Mouse (Mus musculus): ENCODE measurements around the gene Sh3glb1. TPM values are rescaled to one million over a fixed set of nuclear protein-coding genes. Genes with fewer than 3 reads are reported as not detected.
"Not testable (repeated sequence)": the region's sequence is repeated elsewhere in the genome, so short reads cannot be mapped to it uniquely, and the experiment has no call there.

Sh3glb1 gene
- 93.4 and 106 TPM in 2 replicates for polyA plus RNA-seq (2015; fragmentation: Nextera tagmentation; extraction: Ambion mirVana)

GRCm38 (mm10) chr3:144719901-144720747 lies at the start of gene Sh3glb1:
TSS of gene Sh3glb1 (minus strand) at chr3:144720335.
- peak within 1 kb of the TSS; percentile 85 for H3K4me2 ChIP-seq (ENCODE audit: low read length)
- peak; percentile 87 for ATAC-seq
- H3K4me1 ChIP-seq (replicated peaks; ENCODE audit: control insufficient read depth, insufficient read depth, low read length), result peaks cover 20% of the 10 kb centered on the region
- H3K27me3 ChIP-seq (replicated peaks; ENCODE audit: control insufficient read depth, insufficient read depth, low read length), result no peaks in the 10 kb centered on the region
- H3K27ac ChIP-seq (ENCODE audit: low read length), result peak within 1 kb of the TSS; percentile 97
- no peaks in the 10 kb centered on the region for H3K36me3 ChIP-seq (ENCODE audit: control insufficient read depth, insufficient read depth)
- WGBS, result under 1% methylated on average over 48 of the region's 98 CpGs
- H3K4me3 ChIP-seq (replicated peaks; ENCODE audit: low read length), result peak within 1 kb of the TSS; percentile 88
- no peaks in the 10 kb centered on the region for H3K9me3 ChIP-seq (ENCODE audit: control insufficient read depth, low read length)
- peak within 1 kb of the TSS; percentile 94 for H3K9ac ChIP-seq (replicated peaks; ENCODE audit: low read depth, low read length)

DNA sequence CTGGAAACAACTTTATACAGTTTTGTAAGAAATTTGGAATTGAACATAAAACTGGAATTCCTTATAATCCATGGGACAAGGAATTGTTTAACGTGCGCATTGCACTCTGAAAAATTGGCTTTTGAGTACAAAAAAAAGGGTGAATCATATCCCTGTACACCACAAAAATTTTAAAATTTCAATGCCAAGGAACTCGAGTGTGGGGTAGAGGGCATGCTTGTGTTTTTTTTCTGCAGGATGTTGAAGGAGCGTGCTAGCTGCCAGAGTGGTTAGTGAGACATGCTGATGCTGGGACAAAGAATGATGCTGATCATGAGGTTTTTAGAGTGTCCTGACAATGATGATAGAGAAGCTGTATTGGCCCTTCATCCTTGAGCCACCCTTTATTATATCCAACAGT lies 45.0 kb upstream of the Sh3glb1 start:
- no peak for ATAC-seq
- no peak overlapping the region for H3K9ac ChIP-seq (replicated peaks; ENCODE audit: low read depth, low read length)
- H3K4me2 ChIP-seq (ENCODE audit: low read length), result no peak overlapping the region
- no peaks in the 10 kb centered on the region for H3K9me3 ChIP-seq (ENCODE audit: control insufficient read depth, low read length)
- no peaks in the 10 kb centered on the region for H3K27me3 ChIP-seq (replicated peaks; ENCODE audit: control insufficient read depth, insufficient read depth, low read length)
- no peaks in the 10 kb centered on the region for H3K4me1 ChIP-seq (replicated peaks; ENCODE audit: control insufficient read depth, insufficient read depth, low read length)
- H3K4me3 ChIP-seq (replicated peaks; ENCODE audit: low read length), result no peak overlapping the region
- H3K36me3 ChIP-seq (ENCODE audit: control insufficient read depth, insufficient read depth), result no peaks in the 10 kb centered on the region
- WGBS, result 88% methylated on average over 4 of the region's 4 CpGs
- H3K27ac ChIP-seq (ENCODE audit: low read length), result no peak overlapping the region

GRCm38 (mm10) chr3:144761454-144761853 lies 41.3 kb upstream of the Sh3glb1 start:
- Histone ChIP-seq H3K4me3 (replicated peaks; ENCODE audit: low read length) (no peak overlapping the region), H3K9me3 (ENCODE audit: control insufficient read depth, low read length) (no peaks in the 10 kb centered on the region), H3K27me3 (replicated peaks; ENCODE audit: control insufficient read depth, insufficient read depth, low read length) (no peaks in the 10 kb centered on the region), H3K9ac (replicated peaks; ENCODE audit: low read depth, low read length) (no peak overlapping the region), H3K4me1 (replicated peaks; ENCODE audit: control insufficient read depth, insufficient read depth, low read length) (no peaks in the 10 kb centered on the region), H3K27ac (ENCODE audit: low read length) (no peak overlapping the region), H3K4me2 (ENCODE audit: low read length) (no peak overlapping the region), H3K36me3 (ENCODE audit: control insufficient read depth, insufficient read depth) (no peaks in the 10 kb centered on the region)
- ATAC-seq, result no peak
- 83% methylated on average over 6 of the region's 6 CpGs for WGBS

DNA sequence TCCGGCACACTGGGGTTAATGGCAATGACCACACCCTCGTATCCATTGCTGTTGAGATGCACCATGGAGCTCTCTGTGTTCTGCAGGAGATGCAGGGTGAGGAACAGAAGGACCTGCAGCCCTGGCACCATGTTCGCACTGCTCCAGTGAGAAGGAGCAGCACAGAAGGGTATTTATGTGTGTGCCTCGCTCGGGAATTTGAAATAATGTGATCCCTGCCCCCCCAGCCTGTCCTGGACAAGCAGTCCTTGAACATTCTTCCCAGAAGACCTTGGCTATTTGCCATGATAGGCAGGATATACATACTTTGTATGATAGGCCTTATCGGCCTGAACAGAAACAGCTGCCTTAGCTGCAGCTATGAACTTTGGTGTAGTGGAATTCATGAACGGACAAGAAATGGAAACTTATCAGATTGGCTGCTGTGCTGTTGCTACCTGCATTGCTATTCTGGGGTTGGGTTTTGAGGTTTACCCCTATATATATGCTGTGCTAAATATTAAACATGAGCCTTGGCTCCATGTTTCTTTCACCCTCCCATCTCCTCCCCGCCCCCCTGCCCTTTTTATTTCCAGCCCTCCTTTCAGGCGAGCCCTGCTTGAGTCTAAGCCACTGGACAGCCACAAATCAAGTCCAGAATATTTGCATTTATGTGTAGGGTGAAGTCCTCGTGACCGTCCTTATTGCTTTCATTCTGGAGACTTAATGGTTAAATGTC lies 40.6 kb upstream of the Sh3glb1 start, which contains the start of gene Clca3a1:
Gene Clca3a1 (minus strand): TSS at position 386 of the 718 bp plus-strand sequence.
- WGBS, result 90% methylated on average over 10 of the region's 11 CpGs
- Histone ChIP-seq H3K27me3 (replicated peaks; ENCODE audit: control insufficient read depth, insufficient read depth, low read length) (no peaks in the 10 kb centered on the region), H3K9me3 (ENCODE audit: control insufficient read depth, low read length) (no peaks in the 10 kb centered on the region), H3K9ac (replicated peaks; ENCODE audit: low read depth, low read length) (no peak within 1 kb of the TSS), H3K4me1 (replicated peaks; ENCODE audit: control insufficient read depth, insufficient read depth, low read length) (no peaks in the 10 kb centered on the region), H3K36me3 (ENCODE audit: control insufficient read depth, insufficient read depth) (no peaks in the 10 kb centered on the region), H3K4me2 (ENCODE audit: low read length) (no peak within 1 kb of the TSS), H3K4me3 (replicated peaks; ENCODE audit: low read length) (no peak within 1 kb of the TSS), H3K27ac (ENCODE audit: low read length) (no peak within 1 kb of the TSS)
- ATAC-seq, result no peak

DNA sequence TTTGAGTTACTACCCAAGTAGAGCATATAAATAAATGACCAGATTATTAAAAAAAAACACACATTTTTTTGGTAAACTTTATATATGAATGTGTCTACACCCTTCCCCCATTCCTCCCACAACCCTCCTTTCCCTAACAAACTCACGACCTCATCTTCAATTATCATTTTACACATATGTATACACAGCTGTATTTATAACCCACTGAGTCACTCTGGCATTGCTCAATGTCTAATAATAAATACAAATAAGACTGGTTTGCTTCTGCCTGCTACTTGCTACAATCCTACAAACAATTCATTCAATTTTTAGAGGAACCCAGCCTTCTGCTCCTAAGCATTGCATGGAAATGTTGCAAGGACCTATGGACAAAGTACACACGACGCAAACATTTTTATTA lies 39.6 kb upstream of the Sh3glb1 start:
- no peaks in the 10 kb centered on the region for H3K9me3 ChIP-seq (ENCODE audit: control insufficient read depth, low read length)
- 90% methylated on average over 3 of the region's 3 CpGs for WGBS
- H3K36me3 ChIP-seq (ENCODE audit: control insufficient read depth, insufficient read depth), result no peaks in the 10 kb centered on the region
- H3K27ac ChIP-seq (ENCODE audit: low read length), result no peak overlapping the region
- H3K9ac ChIP-seq (replicated peaks; ENCODE audit: low read depth, low read length), result no peak overlapping the region
- ATAC-seq, result no peak
- no peak overlapping the region for H3K4me3 ChIP-seq (replicated peaks; ENCODE audit: low read length)
- no peaks in the 10 kb centered on the region for H3K27me3 ChIP-seq (replicated peaks; ENCODE audit: control insufficient read depth, insufficient read depth, low read length)
- no peak overlapping the region for H3K4me2 ChIP-seq (ENCODE audit: low read length)
- no peaks in the 10 kb centered on the region for H3K4me1 ChIP-seq (replicated peaks; ENCODE audit: control insufficient read depth, insufficient read depth, low read length)

DNA sequence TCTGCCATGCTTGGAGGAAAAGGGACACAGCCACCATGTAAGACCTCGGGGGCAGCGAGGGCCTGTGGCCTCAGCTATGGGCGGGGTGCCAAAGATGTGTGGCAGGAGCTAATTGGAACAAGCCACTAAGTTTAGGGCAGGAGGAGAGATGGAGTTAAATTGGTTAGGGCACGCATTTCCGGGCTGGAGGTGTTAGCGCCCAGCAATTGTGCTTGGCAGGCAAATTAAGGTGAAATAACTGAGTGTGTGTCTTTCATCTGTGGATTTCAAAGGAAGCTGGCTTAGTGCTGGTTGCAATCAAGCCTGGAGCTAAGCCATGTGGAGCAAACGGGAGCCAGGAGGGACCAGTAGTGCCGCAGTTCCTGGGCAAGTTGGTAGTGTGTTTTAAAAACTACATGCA lies 36.0 kb upstream of the Sh3glb1 start:
- H3K4me1 ChIP-seq (replicated peaks; ENCODE audit: control insufficient read depth, insufficient read depth, low read length); H3K9me3 ChIP-seq (ENCODE audit: control insufficient read depth, low read length); H3K9ac ChIP-seq (replicated peaks; ENCODE audit: low read depth, low read length); H3K27ac ChIP-seq (ENCODE audit: low read length); H3K27me3 ChIP-seq (replicated peaks; ENCODE audit: control insufficient read depth, insufficient read depth, low read length); H3K4me3 ChIP-seq (replicated peaks; ENCODE audit: low read length); H3K4me2 ChIP-seq (ENCODE audit: low read length); H3K36me3 ChIP-seq (ENCODE audit: control insufficient read depth, insufficient read depth): not testable (repeated sequence)
- WGBS, result 53% methylated on average over 8 of the region's 8 CpGs
- ATAC-seq, result peak; percentile 38; the same call in 1 of the 2 replicates

DNA sequence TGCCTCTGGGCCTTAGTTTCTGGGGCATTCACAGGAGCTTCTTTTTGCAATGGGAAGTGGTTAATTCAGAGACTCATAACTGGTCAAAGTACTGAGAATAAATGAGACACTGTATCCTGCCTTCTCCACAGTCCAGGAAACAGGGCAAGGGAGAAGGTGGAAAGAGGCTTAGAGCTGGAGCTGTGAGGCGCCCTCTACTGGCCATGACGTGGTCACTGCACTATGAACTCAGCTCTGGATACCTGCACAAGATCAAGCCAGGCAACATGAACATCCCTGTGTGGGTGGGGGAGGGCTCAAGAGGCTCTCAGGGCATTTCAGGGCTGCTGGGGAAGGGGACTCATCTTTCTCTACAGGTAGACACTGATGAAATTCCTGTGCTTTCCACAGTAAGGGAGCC lies 33.0 kb upstream of the Sh3glb1 start:
- Histone ChIP-seq H3K9me3 (ENCODE audit: control insufficient read depth, low read length) (no peaks in the 10 kb centered on the region), H3K9ac (replicated peaks; ENCODE audit: low read depth, low read length) (no peak overlapping the region), H3K36me3 (ENCODE audit: control insufficient read depth, insufficient read depth) (no peaks in the 10 kb centered on the region), H3K4me1 (replicated peaks; ENCODE audit: control insufficient read depth, insufficient read depth, low read length) (no peaks in the 10 kb centered on the region), H3K4me2 (ENCODE audit: low read length) (no peak overlapping the region), H3K27ac (ENCODE audit: low read length) (no peak overlapping the region), H3K27me3 (replicated peaks; ENCODE audit: control insufficient read depth, insufficient read depth, low read length) (no peaks in the 10 kb centered on the region), H3K4me3 (replicated peaks; ENCODE audit: low read length) (no peak overlapping the region)
- no peak for ATAC-seq
- 3% methylated on average over 2 of the region's 2 CpGs for WGBS

DNA sequence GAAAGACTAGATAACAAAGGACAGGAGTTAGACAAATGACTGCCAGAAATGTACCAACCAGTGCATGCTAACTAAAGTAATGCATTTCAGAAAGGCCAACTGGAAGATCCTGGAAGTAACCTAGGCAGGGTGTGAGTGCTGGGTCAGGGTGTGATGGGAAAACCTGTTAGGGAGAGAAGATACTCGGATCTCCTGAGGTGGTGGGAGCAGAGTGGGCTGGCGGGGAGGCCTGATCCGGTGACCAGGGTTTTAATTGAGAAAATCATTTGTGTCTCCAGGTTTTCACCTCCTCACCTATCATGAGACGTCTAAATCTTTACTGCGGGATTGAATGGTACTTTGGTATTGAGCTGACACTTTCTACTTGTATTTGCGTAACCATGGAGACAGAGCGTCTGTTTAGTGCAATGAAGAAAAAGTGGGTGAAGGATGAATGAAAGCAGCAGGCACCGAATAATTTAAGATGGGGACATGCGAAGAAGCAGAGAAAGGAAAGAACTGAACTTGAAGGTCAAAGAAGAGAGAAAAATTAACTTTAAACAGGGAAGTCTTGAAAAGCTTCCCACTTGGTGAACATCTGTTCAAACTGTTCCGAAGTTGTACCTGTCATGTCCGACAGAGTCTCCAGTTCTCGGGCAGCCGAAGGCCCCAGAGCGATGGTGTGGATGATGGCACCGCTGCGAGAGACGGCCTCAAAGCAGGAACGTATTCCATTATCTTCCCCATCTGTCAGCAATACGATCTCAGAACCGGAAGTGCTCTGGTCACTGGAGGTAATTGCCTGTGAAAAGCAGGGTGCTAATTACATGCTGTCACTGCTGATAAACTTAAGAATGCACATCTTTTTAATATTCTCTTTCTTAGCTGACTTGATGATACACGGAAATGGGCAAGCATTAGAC lies 29.2 kb upstream of the Sh3glb1 start:
- ATAC-seq, result peak; percentile 85
- H3K9ac ChIP-seq (replicated peaks; ENCODE audit: low read depth, low read length), result not testable (repeated sequence)

GRCm38 (mm10) chr3:144747706-144748105 lies 27.6 kb upstream of the Sh3glb1 start:
- WGBS, result 6% methylated on average over 3 of the region's 3 CpGs
- not testable (repeated sequence) for H3K27ac ChIP-seq (ENCODE audit: low read length); H3K4me1 ChIP-seq (replicated peaks; ENCODE audit: control insufficient read depth, insufficient read depth, low read length); H3K4me3 ChIP-seq (replicated peaks; ENCODE audit: low read length); H3K9ac ChIP-seq (replicated peaks; ENCODE audit: low read depth, low read length); H3K36me3 ChIP-seq (ENCODE audit: control insufficient read depth, insufficient read depth); H3K4me2 ChIP-seq (ENCODE audit: low read length); H3K9me3 ChIP-seq (ENCODE audit: control insufficient read depth, low read length); H3K27me3 ChIP-seq (replicated peaks; ENCODE audit: control insufficient read depth, insufficient read depth, low read length)
- peak; percentile 73 for ATAC-seq

More for the DNA sequence above, 29.2 kb upstream of the Sh3glb1 start:
- peak overlapping the region; percentile 30 for H3K4me2 ChIP-seq (ENCODE audit: low read length)
- not testable (repeated sequence) for H3K4me3 ChIP-seq (replicated peaks; ENCODE audit: low read length); H3K9me3 ChIP-seq (ENCODE audit: control insufficient read depth, low read length); H3K27me3 ChIP-seq (replicated peaks; ENCODE audit: control insufficient read depth, insufficient read depth, low read length); H3K4me1 ChIP-seq (replicated peaks; ENCODE audit: control insufficient read depth, insufficient read depth, low read length); H3K27ac ChIP-seq (ENCODE audit: low read length); H3K36me3 ChIP-seq (ENCODE audit: control insufficient read depth, insufficient read depth)
- 29% methylated on average over 19 of the region's 21 CpGs for WGBS

Measured in forebrain, embryonic 16.5 days (tissue).